Mouse (Mus musculus) hindbrain, embryonic 16.5 days (tissue): Measurements from ENCODE around the gene Hsf2bp. TPM values are rescaled to one million over a fixed set of nuclear protein-coding genes. Genes with fewer than 3 reads are reported as not detected.
"Not testable (repeated sequence)": the region's sequence is repeated elsewhere in the genome, so short reads cannot be mapped to it uniquely, and the experiment has no call there.

ENCODE experiments used
- ATAC-seq: fragments of 200-750 bp; cut with Nextera tagmentation; 2 replicates; pipeline ENCODE4 v1.8.0; 2017; ENCODE audit warnings: moderate TSS enrichment, moderate library complexity
- H3K27ac ChIP-seq: fragments of 300-500 bp; sonication (generic); 2 replicates; pipeline ENCODE4 v1.5.1; 2014; ENCODE audit warnings: low read depth, mild to moderate bottlenecking, control low read depth, low read length, moderate library complexity
- H3K27me3 ChIP-seq: fragments of 300-500 bp; sonication (generic); replicated peaks from 2 replicates; pipeline ENCODE4 v1.6.1; 2014; ENCODE audit warnings: low read length; ENCODE audit not compliant: control insufficient read depth, insufficient read depth
- H3K36me3 ChIP-seq: fragments of 300-500 bp; sonication (generic); 2 replicates; pipeline ENCODE4 v1.6.1; 2014; ENCODE audit warnings: mild to moderate bottlenecking, low read length, moderate library complexity, mixed read lengths; ENCODE audit not compliant: control insufficient read depth, insufficient read depth
- H3K4me1 ChIP-seq: fragments of 300-500 bp; sonication (generic); 2 replicates; pipeline ENCODE4 v1.6.1; 2014; ENCODE audit warnings: low read depth, low read length; ENCODE audit not compliant: control insufficient read depth, insufficient read depth
- H3K4me2 ChIP-seq: fragments of 300-500 bp; sonication (generic); 2 replicates; pipeline ENCODE4 v1.6.1; 2014; ENCODE audit warnings: mild to moderate bottlenecking, low read length, control low read depth, moderate library complexity
- H3K4me3 ChIP-seq: fragments of 300-500 bp; sonication (generic); 2 replicates; pipeline ENCODE4 v1.5.1; 2014; ENCODE audit warnings: mild to moderate bottlenecking, low read length, control low read depth, moderate library complexity
- H3K9ac ChIP-seq: fragments of 300-500 bp; sonication (generic); 2 replicates; pipeline ENCODE4 v1.6.1; 2014; ENCODE audit warnings: low read depth, mild to moderate bottlenecking, control low read depth, low read length, moderate library complexity
- H3K9me3 ChIP-seq: fragments of 300-500 bp; sonication (generic); 2 replicates; pipeline ENCODE4 v1.6.1; 2014; ENCODE audit warnings: mild to moderate bottlenecking, low read length, moderate library complexity; ENCODE audit not compliant: control insufficient read depth
- WGBS: fragments of 180-500 bp; shearing (Covaris S2); extraction: QIAGEN DNeasy Blood & Tissue Kit; methylation state at CpG from one replicate; pipeline ENCODE4 v1.1.7; 2014; 5-methylcytosine and 5-hydroxymethylcytosine counted together
- polyA plus RNA-seq: library from polyadenylated mRNA; unstranded; fragments of >200 nt; fragmentation: Nextera tagmentation; extraction: Ambion mirVana; gene quantifications from 2 replicates; pipeline ENCODE4 v1.2.1, GENCODE M21; 2015

Hsf2bp gene
- polyA plus RNA-seq: 0.30 and 1.1 TPM in 2 replicates

GRCm38 (mm10) chr17:32035609-32036508, at the start of gene Hsf2bp, which contains the start of gene Rrp1b:
Gene Hsf2bp, minus strand, starts transcription at chr17:32036349.
Gene Rrp1b, plus strand, starts transcription at chr17:32036100.
- no peaks in the 10 kb centered on the region for H3K27me3 ChIP-seq
- 4% methylated on average over 46 of the region's 52 CpGs for WGBS
- peak within 1 kb of the TSS; percentile 94 for H3K4me2 ChIP-seq
- H3K4me3 ChIP-seq: peak within 1 kb of the TSS; percentile 82
- H3K9ac ChIP-seq: peak within 1 kb of the TSS; percentile 82
- H3K4me1 ChIP-seq: peaks cover 19% of the 10 kb centered on the region
- no peaks in the 10 kb centered on the region for H3K9me3 ChIP-seq
- H3K27ac ChIP-seq: peak within 1 kb of the TSS; percentile 81
- peak; percentile 98 for ATAC-seq
- no peaks in the 10 kb centered on the region for H3K36me3 ChIP-seq

DNA sequence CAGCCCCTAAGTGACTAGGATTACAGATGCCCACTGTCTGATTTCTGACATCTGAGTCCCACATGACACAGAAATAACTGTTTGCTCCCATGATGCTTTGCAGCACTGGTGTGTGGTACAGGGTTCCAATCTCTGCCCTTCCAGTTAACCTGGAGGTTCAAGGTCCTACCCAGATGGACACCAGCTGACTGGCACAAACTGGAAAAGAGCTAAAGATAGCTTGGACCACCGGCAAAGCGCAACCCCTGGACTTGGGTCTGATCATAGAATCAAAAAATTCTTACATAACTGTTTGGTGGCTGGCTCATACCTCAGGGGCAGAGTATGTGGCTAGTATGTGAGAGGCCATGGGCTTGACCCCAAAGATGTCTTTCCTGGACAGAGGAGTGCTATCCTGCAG, 47.2 kb upstream of the Hsf2bp start:
- no peaks in the 10 kb centered on the region for H3K4me1 ChIP-seq
- H3K4me3 ChIP-seq: no peak overlapping the region
- no peak overlapping the region for H3K4me2 ChIP-seq
- H3K27ac ChIP-seq: no peak overlapping the region
- H3K27me3 ChIP-seq: no peaks in the 10 kb centered on the region
- no peak for ATAC-seq
- no peak overlapping the region for H3K9ac ChIP-seq
- WGBS: 92% methylated on average over 2 of the region's 2 CpGs
- no peaks in the 10 kb centered on the region for H3K36me3 ChIP-seq
- 0 out of 2 replicates have a peak, but pooled peaks cover 6% of the 10 kb centered on the region for H3K9me3 ChIP-seq

DNA sequence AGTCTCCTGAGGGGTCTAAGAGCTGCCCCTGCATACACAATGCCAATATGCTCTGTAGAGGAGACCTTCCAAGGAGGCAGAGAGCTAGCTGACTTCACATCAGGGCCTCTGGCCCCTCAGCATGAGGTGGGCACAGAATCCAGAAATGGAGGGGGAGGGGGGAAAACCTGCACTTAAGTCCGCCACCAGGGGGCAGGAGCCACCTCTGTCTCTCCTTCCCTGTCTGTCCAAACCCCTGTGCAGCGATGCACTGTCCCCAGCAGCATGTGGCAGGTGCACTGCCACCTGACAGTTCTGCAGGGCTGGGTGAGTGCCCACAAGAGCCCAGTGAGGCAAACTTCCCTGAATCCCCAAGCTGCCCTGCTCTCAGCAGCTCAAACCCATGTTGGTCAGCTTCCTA, 39.0 kb upstream of the Hsf2bp start:
- 0 out of 2 replicates have a peak, but pooled peaks have one; percentile 55 for ATAC-seq

GRCm38 (mm10) chr17:32074658-32075057, 38.5 kb upstream of the Hsf2bp start:
- Histone ChIP-seq H3K4me3 (no peak overlapping the region), H3K9me3 (no peaks in the 10 kb centered on the region), H3K4me2 (no peak overlapping the region), H3K27ac (no peak overlapping the region), H3K36me3 (no peaks in the 10 kb centered on the region), H3K27me3 (no peaks in the 10 kb centered on the region), H3K9ac (no peak overlapping the region), H3K4me1 (no peaks in the 10 kb centered on the region; the same call in 1 of the 2 replicates)
- WGBS: 57% methylated on average over 4 of the region's 4 CpGs
- ATAC-seq: no peak

More for the DNA sequence above, 39.0 kb upstream of the Hsf2bp start:
- Histone ChIP-seq H3K4me2 (no peak overlapping the region), H3K27me3 (no peaks in the 10 kb centered on the region), H3K4me3 (no peak overlapping the region), H3K9me3 (no peaks in the 10 kb centered on the region), H3K27ac (no peak overlapping the region), H3K36me3 (no peaks in the 10 kb centered on the region), H3K9ac (no peak overlapping the region), H3K4me1 (no peaks in the 10 kb centered on the region; the same call in 1 of the 2 replicates)
- WGBS: 0% methylated on average over 2 of the region's 2 CpGs

DNA sequence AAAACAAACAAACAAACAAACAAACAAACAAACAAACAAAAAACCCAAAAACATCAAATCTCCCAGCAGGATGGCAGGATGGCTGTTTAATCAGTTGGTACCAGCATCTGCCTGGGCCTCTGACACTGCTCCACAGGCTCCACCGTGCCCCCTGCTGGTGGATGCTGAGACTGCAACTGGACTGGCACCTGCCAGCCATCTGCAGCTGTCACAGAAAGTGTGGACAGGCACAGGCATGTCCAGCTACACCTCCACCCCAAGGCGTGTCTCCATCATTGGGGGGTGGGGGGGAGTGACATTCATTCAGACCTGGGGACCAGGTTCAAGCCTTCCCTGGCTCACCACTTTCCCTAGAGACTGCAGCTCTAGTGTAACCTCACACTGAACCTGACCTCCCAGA, 37.2 kb upstream of the Hsf2bp start:
- no peaks in the 10 kb centered on the region; the same call in 1 of the 2 replicates for H3K4me1 ChIP-seq
- no peak for ATAC-seq
- no peak overlapping the region for H3K4me3 ChIP-seq
- H3K36me3 ChIP-seq: no peaks in the 10 kb centered on the region
- H3K27me3 ChIP-seq: no peaks in the 10 kb centered on the region
- H3K9me3 ChIP-seq: no peaks in the 10 kb centered on the region
- H3K27ac ChIP-seq: no peak overlapping the region
- H3K4me2 ChIP-seq: no peak overlapping the region
- 4% methylated on average over 2 of the region's 2 CpGs for WGBS
- no peak overlapping the region for H3K9ac ChIP-seq

- 91% methylated on average over 2 of the region's 2 CpGs for WGBS
- Histone ChIP-seq H3K4me1 (no peaks in the 10 kb centered on the region), H3K4me2 (no peak overlapping the region), H3K27ac (no peak overlapping the region), H3K4me3 (no peak overlapping the region), H3K27me3 (no peaks in the 10 kb centered on the region), H3K36me3 (no peaks in the 10 kb centered on the region), H3K9ac (no peak overlapping the region), H3K9me3 (no peaks in the 10 kb centered on the region)
- no peak for ATAC-seq
These were observed 32.7 kb upstream of the Hsf2bp start for GRCm38 (mm10) chr17:32068810-32069209.

- Histone ChIP-seq H3K9ac (no peak overlapping the region), H3K4me3 (no peak overlapping the region), H3K4me1 (no peaks in the 10 kb centered on the region), H3K36me3 (no peaks in the 10 kb centered on the region), H3K9me3 (no peaks in the 10 kb centered on the region), H3K27ac (no peak overlapping the region), H3K27me3 (no peaks in the 10 kb centered on the region), H3K4me2 (no peak overlapping the region)
- ATAC-seq: no peak
- 88% methylated on average over 11 of the region's 11 CpGs for WGBS
These were observed 32.2 kb upstream of the Hsf2bp start for GRCm38 (mm10) chr17:32068381-32068780.

GRCm38 (mm10) chr17:32067541-32067940, 31.4 kb upstream of the Hsf2bp start:
- no peak for ATAC-seq
- no peaks in the 10 kb centered on the region for H3K36me3 ChIP-seq
- no peaks in the 10 kb centered on the region for H3K27me3 ChIP-seq
- H3K4me1 ChIP-seq: no peaks in the 10 kb centered on the region
- H3K9me3 ChIP-seq: no peaks in the 10 kb centered on the region
- H3K4me2 ChIP-seq: no peak overlapping the region
- H3K4me3 ChIP-seq: no peak overlapping the region
- no peak overlapping the region for H3K9ac ChIP-seq
- H3K27ac ChIP-seq: no peak overlapping the region
- 73% methylated on average over 9 of the region's 9 CpGs for WGBS

DNA sequence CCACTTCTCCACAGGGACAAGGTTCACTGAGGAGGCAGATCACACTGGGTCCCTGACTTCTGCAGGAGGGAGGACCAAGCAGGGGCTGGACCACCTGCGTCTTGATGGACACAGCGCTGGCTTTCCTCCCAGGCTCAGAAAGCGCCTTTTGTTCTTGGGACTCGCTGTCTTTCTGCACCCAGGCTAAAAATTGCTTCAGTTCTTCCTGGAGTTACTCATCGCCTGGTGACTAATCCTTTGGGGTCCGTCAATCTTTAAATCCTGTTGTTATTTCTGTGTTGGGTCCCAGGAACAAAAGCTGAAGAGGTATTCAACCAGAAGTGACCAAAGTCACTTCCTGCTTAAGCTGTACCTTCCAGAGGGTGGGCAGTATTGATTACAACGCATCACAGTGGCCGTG, 28.6 kb upstream of the Hsf2bp start:
- ATAC-seq, H3K27me3 ChIP-seq, H3K4me2 ChIP-seq, H3K9ac ChIP-seq, H3K27ac ChIP-seq, H3K4me3 ChIP-seq, H3K9me3 ChIP-seq, H3K4me1 ChIP-seq: not testable (repeated sequence)
- peaks cover 14% of the 10 kb centered on the region for H3K36me3 ChIP-seq
- 58% methylated on average over 8 of the region's 8 CpGs for WGBS
